Mouse (Mus musculus) thymus, adult 2 months (tissue): ENCODE measurements around the gene Zfp235.

Source experiments
- CTCF ChIP-seq: fragments of 200-500 bp; IDR thresholded peaks from 2 replicates; pipeline ENCODE4 v1.5.1; 2012; ENCODE audit warnings: mild to moderate bottlenecking, control low read depth, low read length, moderate library complexity, borderline replicate concordance; ENCODE audit not compliant: control insufficient read depth, poor library complexity, insufficient read depth; ENCODE audit errors: extremely low read depth
- POLR2A ChIP-seq: fragments of 200-500 bp; IDR thresholded peaks from 2 replicates; pipeline ENCODE4 v1.6.1; 2012; ENCODE audit warnings: mild to moderate bottlenecking, low read length, control low read depth, moderate library complexity; ENCODE audit not compliant: control insufficient read depth, poor library complexity, insufficient read depth; ENCODE audit errors: extremely low read depth

GRCm38 (mm10) chr7:24087485-24088125 lies 46.4 kb upstream of the Zfp235 start:
- no peak for TF ChIP-seq POLR2A
- TF ChIP-seq CTCF, result no peak
